Mouse (Mus musculus) kidney, postnatal 36 days (tissue): Measurements from ENCODE around the gene Wscd2.
A peak's percentile ranks its signal among the peaks of the same experiment; 100 is the strongest.

ENCODE experiments used
- DNase-seq, 2 experiments: peaks; one replicate each; pipeline ENCODE4 v3.0.0; 2021 to 2022; ENCODE audit warnings: mixed read lengths in 2 of 2

Gene Wscd2

DNA sequence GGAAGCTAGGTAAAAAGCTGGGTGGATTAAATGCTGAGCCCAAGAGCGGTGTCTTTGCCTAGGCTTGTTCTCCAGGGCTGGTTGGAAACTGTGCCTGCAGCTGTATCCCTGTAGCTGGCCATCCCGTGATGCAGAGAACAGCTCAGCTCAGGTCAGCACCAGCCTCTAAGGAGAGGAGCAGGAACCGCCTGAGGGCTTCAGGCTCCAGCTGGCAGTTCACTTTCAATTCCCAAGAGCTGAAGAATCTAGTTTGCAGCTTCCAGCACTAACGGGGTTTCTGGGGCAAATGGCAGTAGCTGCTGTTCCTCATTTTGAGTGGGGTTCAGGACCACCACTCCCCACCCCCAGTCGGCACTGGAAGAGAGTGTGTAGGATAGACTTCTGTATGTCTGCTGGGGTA lies 51.1 kb downstream of the Wscd2 start:
- DNase-seq, result no peak

DNA sequence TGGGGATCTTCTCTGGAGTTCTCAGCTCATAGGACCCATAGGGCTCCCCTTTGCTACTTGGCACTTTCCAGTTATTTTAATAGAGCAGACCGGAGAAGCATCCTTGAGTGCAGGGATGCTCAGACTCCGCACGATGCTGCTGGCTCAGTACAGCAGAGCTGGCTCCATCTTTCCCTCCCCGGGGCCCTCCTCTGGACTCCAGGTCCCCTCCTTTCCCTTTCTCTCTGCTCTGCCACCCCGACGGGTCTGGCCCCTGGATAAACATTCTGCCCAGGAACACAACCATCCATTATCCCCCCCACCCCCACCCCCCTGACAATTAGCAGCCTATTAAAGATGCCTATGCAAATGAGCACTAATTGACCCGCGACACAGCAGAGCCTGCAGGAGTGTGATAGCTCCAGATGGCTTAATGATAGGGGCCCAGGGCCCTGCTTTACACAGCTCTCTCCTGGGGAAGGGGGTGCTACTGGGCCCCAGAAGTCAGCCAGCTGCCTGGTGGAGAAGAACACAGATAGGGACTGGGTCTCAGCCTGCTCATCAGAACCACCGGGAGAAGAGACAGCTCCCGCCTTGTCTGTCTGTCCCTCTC lies 52.8 kb downstream of the Wscd2 start:
- DNase-seq, result no peak

DNA sequence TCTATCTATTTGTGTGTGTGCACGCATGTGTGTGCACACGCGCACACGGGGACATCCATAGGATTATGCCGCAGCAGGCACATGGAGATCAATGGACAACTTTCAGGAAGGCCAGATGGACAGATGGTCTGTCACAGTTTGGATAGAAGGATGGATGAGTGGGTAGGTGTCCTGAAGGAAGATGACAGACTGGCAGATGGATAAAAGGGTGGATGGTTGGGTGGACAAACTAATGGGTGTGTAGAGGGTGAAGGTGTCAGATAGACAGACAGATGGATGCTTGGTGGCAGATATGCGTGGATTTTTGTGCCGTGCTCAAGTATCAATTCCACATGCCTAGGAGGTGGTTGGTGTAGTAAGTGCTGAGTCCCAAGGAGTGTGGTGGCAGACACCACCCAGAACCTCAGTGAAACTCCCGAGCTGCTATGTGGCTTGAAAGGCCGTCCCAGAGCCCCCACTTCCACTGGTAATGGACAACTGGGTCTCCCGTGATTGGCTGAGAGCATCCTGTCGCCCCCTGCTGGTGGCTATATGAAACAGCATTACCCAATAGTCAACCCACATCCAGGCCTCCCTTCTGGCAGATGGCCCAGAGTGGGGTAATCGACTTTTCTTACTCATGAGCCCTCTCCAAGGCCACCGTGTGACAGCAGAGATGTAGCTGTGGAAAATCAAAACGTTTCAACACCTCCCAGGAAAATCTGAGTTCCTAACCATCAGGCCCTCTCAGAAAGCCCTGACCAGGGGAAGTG lies 58.0 kb downstream of the Wscd2 start:
- DNase-seq, result peak; percentile 7 to 55

- DNase-seq, result no peak
Measured at GRCm38 (mm10) chr5:113550249-113550648, 60.1 kb downstream of the Wscd2 start.

DNA sequence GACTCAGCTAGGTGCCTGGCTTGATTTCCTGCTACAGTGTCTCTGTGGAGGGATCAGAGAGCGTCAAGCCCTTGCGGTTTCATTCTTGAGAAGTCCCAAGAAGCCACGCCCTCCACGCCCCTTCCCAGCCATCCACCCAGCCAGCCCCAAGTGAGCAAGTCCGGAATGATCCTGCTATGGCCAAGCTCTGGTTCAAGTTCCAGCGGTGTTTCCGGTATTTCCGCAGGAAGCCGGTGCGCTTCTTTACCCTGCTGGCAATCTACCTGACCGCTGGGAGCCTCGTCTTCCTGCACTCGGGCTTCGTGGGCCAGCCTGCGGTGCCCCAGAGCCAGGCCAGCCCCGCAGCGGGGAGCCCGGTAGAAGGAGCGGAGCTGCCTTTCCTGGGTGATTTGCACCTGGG lies 60.6 kb downstream of the Wscd2 start:
- DNase-seq, result peak; percentile 30 to 41

DNA sequence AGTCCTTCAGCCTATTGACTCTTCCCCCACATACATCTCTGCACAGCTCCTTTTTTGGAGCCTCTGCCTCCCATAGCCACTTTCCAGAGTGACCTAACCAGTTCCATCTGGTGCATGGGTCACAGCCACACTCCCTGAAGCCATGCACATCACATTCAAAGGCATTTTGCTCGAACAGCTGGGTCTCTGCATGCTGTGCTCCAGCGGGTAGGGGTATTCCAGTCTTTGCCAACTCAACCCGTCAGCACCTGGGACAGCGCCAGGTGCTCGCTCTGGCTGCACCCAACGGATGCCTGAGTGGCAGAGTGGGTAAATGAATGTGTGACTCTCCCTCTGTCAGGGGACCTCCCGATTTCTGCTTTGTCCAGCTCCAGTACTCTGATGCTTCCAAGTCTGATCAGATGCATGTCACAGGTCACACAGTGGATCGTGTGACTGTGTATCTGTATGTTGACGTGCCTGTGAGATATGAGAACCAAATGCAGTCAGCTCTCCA lies 63.3 kb downstream of the Wscd2 start:
- peak in 1 of 2 experiments; percentile 63 for DNase-seq

DNA sequence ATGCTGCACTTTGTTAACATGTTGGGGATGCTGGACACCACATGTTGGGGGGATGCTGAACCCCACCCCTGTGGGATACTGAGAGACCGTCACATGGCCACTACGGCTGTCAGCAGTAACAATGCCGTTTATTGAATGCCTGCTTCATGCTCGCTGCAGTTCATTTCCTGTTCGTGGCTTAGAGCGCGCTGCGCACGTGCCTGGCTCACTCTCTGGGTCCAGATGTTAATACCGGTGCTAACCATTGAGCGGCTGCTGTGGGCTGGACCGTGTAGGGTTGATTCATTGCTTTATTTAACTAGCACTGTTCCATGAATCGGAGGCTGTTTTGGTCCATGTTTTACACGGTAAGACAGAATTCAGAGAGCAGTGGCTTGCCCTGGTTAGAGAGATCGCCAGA lies 64.0 kb downstream of the Wscd2 start:
- no peak for DNase-seq

DNA sequence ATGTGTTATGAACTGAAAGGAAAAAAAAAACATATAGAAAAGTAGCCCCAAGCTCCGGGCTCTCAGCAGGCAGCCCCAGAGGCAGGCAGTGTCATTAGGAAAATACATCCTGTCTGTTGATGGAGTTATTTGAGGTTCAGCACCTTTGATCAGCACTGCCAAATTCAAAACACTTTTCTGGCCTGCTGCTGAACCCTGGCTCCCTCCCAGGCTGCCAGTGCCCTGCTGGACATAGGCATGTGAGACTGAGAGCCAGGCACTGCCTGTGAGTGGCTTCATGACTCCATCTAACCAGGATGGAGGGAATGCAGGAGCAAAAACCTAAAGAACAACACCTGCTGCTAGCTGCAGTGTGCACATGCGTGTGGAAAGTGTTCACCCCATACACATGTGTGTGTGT lies 64.4 kb downstream of the Wscd2 start:
- no peak for DNase-seq

- DNase-seq, result no peak
Measured at GRCm38 (mm10) chr5:113555684-113556083, 65.6 kb downstream of the Wscd2 start.

DNA sequence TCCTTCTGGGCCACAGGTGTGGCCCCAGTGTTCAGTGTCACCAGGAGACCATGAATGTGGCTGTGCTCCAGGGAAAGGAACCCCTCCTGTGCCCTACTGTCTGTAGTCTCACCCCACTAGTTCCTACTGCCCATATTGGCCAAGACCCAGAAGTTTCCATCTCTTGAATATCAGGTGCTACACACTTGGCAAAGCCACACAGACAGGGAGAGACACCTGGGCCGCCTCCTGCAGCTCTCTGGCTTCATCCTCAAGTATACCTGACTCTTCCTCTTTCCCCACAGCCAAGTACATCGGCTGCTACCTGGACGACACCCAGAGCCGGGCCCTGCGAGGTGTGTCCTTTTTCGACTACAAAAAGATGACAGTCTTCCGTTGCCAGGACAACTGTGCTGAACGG lies 67.9 kb downstream of the Wscd2 start:
- DNase-seq, result no peak

DNA sequence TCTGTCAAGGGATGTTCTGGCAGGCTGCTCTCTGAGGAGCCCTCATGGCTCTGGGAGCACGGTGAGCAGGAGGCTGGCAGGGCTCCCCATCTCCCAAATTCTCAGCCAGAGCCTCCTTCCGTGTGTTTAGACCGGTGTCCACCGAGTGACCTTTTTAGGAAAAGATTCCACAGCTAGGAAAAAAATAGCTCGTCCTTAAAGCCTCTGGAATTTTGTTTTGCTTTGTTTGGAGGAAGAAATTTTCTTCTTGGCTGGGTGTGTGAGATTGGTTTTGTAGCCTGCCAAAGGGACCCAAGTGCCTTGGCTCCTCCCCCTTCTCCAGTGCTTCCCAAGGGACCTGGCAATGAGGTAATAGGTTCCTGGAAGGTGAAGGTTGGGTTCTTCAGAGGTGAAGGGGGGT lies 69.5 kb downstream of the Wscd2 start:
- DNase-seq, result peak; percentile 7 to 25

- peak in 1 of 2 experiments; percentile 11 for DNase-seq
Measured at GRCm38 (mm10) chr5:113564463-113564862, 74.3 kb downstream of the Wscd2 start.

- no peak for DNase-seq
Measured at GRCm38 (mm10) chr5:113565101-113565854, 75.1 kb downstream of the Wscd2 start.

GRCm38 (mm10) chr5:113565858-113566257 lies 75.7 kb downstream of the Wscd2 start:
- no peak for DNase-seq

DNA sequence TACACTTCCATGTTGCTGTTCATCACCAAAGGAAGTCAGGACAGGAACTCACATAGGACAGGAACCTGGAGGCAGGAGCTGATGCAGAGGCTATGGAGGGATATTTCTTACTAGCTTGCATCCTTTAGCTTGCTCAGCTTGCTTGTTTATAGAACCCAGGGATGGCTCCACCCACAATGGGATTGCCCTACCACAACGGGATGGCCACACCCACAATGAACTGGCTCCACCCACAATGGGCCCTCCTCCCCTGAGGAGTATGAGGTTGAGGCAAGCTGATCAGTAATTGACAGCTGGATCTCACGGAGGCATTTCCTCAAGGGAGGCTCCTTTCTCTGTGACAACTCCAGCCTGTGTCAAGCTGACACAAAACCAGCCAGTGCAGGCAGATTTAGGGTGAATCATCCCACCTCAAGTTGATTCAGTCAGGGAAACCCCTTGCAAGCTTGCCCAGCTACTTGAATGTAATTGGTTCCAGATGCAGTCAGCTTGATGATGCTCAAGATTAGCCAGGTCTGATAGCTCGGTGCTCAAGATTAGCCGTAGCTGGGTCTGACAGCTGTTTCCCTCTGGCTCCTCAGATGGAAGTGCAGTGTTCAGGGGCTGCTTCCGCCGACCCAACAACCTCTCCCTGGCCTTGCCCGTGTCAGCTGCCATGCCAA lies 80.1 kb downstream of the Wscd2 start:
- DNase-seq, result no peak

GRCm38 (mm10) chr5:113577555-113577954 lies 87.4 kb downstream of the Wscd2 start:
- no peak for DNase-seq

DNA sequence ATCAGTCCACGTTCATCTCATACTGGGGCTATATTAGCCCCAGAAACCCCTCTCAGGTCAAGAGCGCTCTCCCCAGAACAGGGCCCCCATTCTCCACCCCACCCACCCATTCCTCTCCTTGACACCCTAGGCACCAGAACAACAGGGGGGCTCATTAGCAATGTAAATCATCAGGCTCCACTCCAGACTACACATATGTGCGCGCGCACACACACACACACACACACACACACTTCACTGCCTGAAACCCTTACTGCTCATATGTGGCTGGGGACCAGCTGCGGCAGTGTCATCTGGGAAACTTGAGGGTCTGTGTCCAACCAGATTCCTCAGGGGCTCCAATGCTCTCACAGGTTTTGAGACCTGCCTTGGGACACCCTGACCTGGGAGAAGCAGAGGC lies 88.3 kb downstream of the Wscd2 start:
- no peak for DNase-seq

GRCm38 (mm10) chr5:113579128-113579527 lies 89.0 kb downstream of the Wscd2 start:
- DNase-seq, result no peak

DNA sequence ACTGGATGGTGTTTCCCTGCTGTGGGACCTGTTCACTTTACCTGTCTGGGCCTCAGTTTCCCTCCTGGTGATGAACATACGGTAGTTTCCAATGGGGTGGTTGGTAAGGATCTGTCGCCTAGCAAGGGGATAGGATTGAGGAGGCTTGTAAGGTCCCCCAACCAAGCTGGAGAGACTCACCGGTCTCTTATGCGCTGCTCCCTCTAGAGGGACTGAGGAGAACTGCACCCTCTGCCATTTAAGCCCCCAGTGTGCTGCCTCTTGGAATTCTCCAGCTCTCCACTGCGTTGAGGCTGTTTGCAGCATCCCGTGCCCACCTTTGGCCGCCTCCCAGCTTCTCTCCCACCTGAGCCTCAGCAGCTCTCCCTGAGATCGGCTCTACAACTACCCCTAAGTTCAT lies 90.1 kb downstream of the Wscd2 start:
- DNase-seq, result peak in 1 of 2 experiments; percentile 20

DNA sequence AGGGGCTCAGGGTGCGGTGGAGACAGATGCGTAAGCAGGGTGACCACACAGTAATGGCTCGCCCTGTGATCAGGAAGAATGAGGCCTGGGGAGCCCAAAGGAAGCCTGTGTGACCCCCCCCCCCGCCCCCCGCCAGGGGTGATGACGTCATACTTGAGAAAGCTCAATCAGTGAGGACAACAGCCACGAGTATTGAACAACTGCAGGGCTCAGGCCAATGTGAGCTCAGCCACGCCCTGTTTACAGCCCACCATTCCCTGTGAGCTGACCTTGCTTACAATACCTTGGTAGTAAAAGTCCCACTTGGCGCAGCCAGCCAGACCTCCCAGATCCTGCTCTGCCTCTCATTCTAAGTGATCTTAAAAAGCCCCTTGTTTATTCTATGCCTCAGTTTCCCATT lies 90.7 kb downstream of the Wscd2 start:
- no peak for DNase-seq

GRCm38 (mm10) chr5:113583424-113584162 lies 93.5 kb downstream of the Wscd2 start:
- no peak for DNase-seq

DNA sequence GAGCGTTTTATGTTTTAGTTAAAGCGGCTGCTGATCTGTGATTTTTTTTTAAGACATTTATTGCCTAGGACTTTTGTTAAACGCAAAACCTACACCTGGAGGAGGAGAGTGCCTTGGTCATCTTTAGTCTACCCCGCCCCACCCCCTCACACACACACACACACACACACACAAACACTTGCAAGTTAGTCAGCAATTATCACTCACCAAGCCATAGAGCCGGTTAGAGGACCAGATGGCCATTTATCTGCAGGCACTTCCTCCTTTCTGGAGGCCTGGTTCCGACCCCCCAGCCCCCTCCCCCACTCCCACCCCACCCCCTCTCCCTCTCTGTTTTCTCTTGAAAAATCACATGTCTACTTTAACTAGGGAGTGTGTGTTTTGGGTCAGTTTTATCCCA lies 94.3 kb downstream of the Wscd2 start:
- no peak for DNase-seq
